ENCODE assay signal across 30 mouse cellular contexts in the genomic region with DNA sequence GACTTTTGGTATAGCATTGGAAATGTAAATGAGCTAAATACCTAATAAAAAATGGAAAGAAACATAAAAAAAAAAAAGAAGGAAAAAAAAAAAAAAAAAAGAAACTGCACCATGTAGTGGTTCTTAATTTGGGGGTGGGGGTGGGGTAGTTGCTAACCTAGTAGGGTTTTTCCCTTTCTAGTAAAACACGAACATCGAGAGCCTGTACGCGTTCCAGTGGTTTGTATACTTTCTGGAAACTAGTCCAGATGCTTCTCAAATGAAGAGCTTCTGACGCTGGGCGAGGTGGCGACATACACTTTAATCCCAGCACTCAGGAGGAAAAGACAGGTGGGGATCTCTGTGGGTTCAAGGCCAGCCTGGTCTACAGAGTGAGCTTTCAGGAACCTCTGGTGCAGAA. TPM values are rescaled to one million over a fixed set of nuclear protein-coding genes. Genes with fewer than 3 reads are reported as not detected.
"Had no signal": no experiment of that assay in that cellular context is flagged by ENCODE, and none has a peak within 500 bp of the region (broad histone marks: within the 10 kb centered on the region; RNA-seq: fewer than 3 reads in every experiment).

No protein-coding gene starts in this region.

- H3K27ac ChIP-seq: embryonic facial prominence, embryonic 10.5 days; embryonic facial prominence, embryonic 12.5 days; embryonic facial prominence, embryonic 13.5 days; embryonic facial prominence, embryonic 15.5 days; forebrain, embryonic 10.5 days; forebrain, embryonic 12.5 days; forebrain, embryonic 13.5 days; forebrain, embryonic 15.5 days; gastrocnemius, adult 2 months; heart, adult 2 months had no signal

- H3K36me3 ChIP-seq: embryonic facial prominence, embryonic 10.5 days; embryonic facial prominence, embryonic 12.5 days; embryonic facial prominence, embryonic 13.5 days; embryonic facial prominence, embryonic 15.5 days; forebrain, embryonic 10.5 days; forebrain, embryonic 12.5 days; forebrain, embryonic 15.5 days had no signal

- H3K4me3 ChIP-seq: embryonic facial prominence, embryonic 10.5 days; embryonic facial prominence, embryonic 12.5 days; embryonic facial prominence, embryonic 13.5 days; embryonic facial prominence, embryonic 15.5 days; erythroblast, embryonic 14.5 days; forebrain, embryonic 10.5 days; forebrain, embryonic 12.5 days; forebrain, embryonic 13.5 days; forebrain, embryonic 15.5 days; gastrocnemius, adult 2 months; heart, adult 2 months had no signal

- H3K27me3 ChIP-seq: embryonic facial prominence, embryonic 12.5 days; embryonic facial prominence, embryonic 13.5 days; embryonic facial prominence, embryonic 15.5 days; forebrain, embryonic 12.5 days; forebrain, embryonic 13.5 days; forebrain, embryonic 15.5 days had no signal

- H3K9me3 ChIP-seq: embryonic facial prominence, embryonic 10.5 days; embryonic facial prominence, embryonic 12.5 days; embryonic facial prominence, embryonic 13.5 days; embryonic facial prominence, embryonic 15.5 days; forebrain, embryonic 10.5 days; forebrain, embryonic 12.5 days; forebrain, embryonic 13.5 days; forebrain, embryonic 15.5 days had no signal

- DNase-seq: cerebellum, adult 8-10 months; cerebellum, adult 9-10 months; cerebellum, adult 9-11 months; cerebellum, postnatal 10 days; cerebellum, postnatal 14 days; cerebellum, postnatal 25 days; cerebellum, postnatal 36 days; embryo, embryonic 11 days; forebrain, postnatal 0 days; gastrocnemius, adult 2 months; gastrocnemius, postnatal 10 days; gastrocnemius, postnatal 14 days; gastrocnemius, postnatal 25 days; gastrocnemius, postnatal 36 days; heart, adult 18-20 months; heart, adult 2 months had no signal

- H3K9ac ChIP-seq: embryonic facial prominence, embryonic 12.5 days; embryonic facial prominence, embryonic 13.5 days; embryonic facial prominence, embryonic 15.5 days; forebrain, embryonic 12.5 days; forebrain, embryonic 13.5 days; forebrain, embryonic 15.5 days; forebrain, postnatal 0 days had no signal

- H3K4me2 ChIP-seq: embryonic facial prominence, embryonic 12.5 days; embryonic facial prominence, embryonic 13.5 days; embryonic facial prominence, embryonic 15.5 days; forebrain, embryonic 12.5 days; forebrain, embryonic 13.5 days; forebrain, embryonic 15.5 days had no signal

RNA-seq across cellular contexts. Expression of a gene that starts 4.3 kb away (rescaled TPM):
- total RNA-seq: gastrocnemius, adult 8-10 months had no signal

RNA-seq across cellular contexts. Expression of a gene that starts 41.0 kb away (rescaled TPM):
- total RNA-seq: common myeloid progenitor, adult 5-6 weeks; forebrain, postnatal 0 days; gastrocnemius, adult 2 months; gastrocnemius, postnatal 25 days; gastrocnemius, postnatal 36 days; granulocyte monocyte progenitor cell, adult 5-6 weeks; heart, adult 2 months; heart, adult 8-10 months had no signal
- polyA plus RNA-seq: embryonic facial prominence, embryonic 12.5 days; erythroblast, embryonic 14.5 days; forebrain, embryonic 12.5 days; forebrain, embryonic 15.5 days; forebrain, embryonic 16.5 days had no signal
